In the genomic region with DNA sequence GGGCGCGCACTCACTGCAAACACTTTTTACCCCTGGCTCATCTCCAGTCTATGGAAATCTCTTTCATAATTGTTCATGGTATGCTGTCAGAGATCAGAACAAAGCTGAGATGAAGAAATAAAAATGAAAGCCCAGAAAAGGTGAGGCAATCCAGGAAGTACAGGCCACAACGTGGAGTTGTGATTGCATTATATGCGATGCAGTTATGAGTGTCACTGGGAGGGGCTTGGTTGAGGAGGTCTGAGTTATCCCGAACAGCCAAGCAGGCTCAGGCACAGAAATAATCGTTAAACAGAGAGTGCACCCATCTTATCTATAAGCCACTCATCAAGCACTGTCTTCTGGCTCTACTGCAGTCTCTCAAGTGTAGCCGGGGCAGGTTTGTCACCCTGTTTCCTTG, we compare ENCODE assay signal across 14 mouse cellular contexts. TPM values are rescaled to one million over a fixed set of nuclear protein-coding genes. Genes with fewer than 3 reads are reported as not detected.
DNase-seq lines count a peak whose midpoint lies in the region; ATAC-seq lines count a peak whose summit lies in the region.
"Had no signal": no experiment of that assay in that cellular context is flagged by ENCODE, and none has a peak within 500 bp of the region (broad histone marks: within the 10 kb centered on the region; RNA-seq: fewer than 3 reads in every experiment).

No protein-coding gene starts in this region.

- no peak overlapping the region for H3K4me3 ChIP-seq in limb, embryonic 12.5 days (replicated peaks)
- no peak overlapping the region for H3K4me3 ChIP-seq in limb, embryonic 10.5 days
- no peak overlapping the region for H3K4me3 ChIP-seq in liver, embryonic 16.5 days (ENCODE audit: low read depth, low read length)
- no peak overlapping the region for H3K4me3 ChIP-seq in stomach, embryonic 16.5 days (replicated peaks; ENCODE audit: low read length)

- H3K9me3 ChIP-seq in limb, embryonic 12.5 days, result no peaks in the 10 kb centered on the region
- H3K9me3 ChIP-seq in limb, embryonic 10.5 days (replicated peaks), result no peaks in the 10 kb centered on the region
- H3K9me3 ChIP-seq in liver, embryonic 16.5 days (replicated peaks; ENCODE audit: control insufficient read depth, low read length), result no peaks in the 10 kb centered on the region
- no peaks in the 10 kb centered on the region for H3K9me3 ChIP-seq in stomach, embryonic 16.5 days (replicated peaks; ENCODE audit: control insufficient read depth, low read length)

- no peak overlapping the region for H3K4me2 ChIP-seq in limb, embryonic 12.5 days
- H3K4me2 ChIP-seq in liver, embryonic 16.5 days (ENCODE audit: low read depth, low read length), result peak overlapping the region; percentile 28
- no peak overlapping the region for H3K4me2 ChIP-seq in stomach, embryonic 16.5 days (ENCODE audit: low read depth, low read length)

- H3K4me1 ChIP-seq in limb, embryonic 12.5 days (replicated peaks), result peaks cover 27% of the 10 kb centered on the region
- H3K4me1 ChIP-seq in limb, embryonic 10.5 days, result peaks cover 33% of the 10 kb centered on the region
- H3K4me1 ChIP-seq in liver, embryonic 16.5 days (ENCODE audit: control insufficient read depth, low read depth, low read length), result peaks cover 25% of the 10 kb centered on the region
- H3K4me1 ChIP-seq in stomach, embryonic 16.5 days (ENCODE audit: control insufficient read depth, insufficient read depth, low read length), result peaks cover 8% of the 10 kb centered on the region; the same call in 1 of the 2 replicates

- 41% methylated on average over 7 of the region's 7 CpGs for WGBS in limb, embryonic 12.5 days
- 50% methylated on average over 7 of the region's 7 CpGs for WGBS in limb, embryonic 10.5 days
- WGBS in liver, embryonic 16.5 days (ENCODE audit: insufficient replicate concordance), result 27% methylated on average over 7 of the region's 7 CpGs
- 36% methylated on average over 7 of the region's 7 CpGs for WGBS in stomach, embryonic 16.5 days

- H3K27ac ChIP-seq in limb, embryonic 12.5 days, result peak overlapping the region; percentile 42; the same call in 1 of the 2 replicates
- no peak overlapping the region for H3K27ac ChIP-seq in limb, embryonic 10.5 days
- no peak overlapping the region; the same call in 1 of the 2 replicates for H3K27ac ChIP-seq in liver, embryonic 16.5 days (ENCODE audit: low read length)
- 0 out of 2 replicates have a peak overlapping the region, but pooled peaks have one; percentile 18 for H3K27ac ChIP-seq in stomach, embryonic 16.5 days (ENCODE audit: low read length)
- H3K27ac ChIP-seq: hindbrain, postnatal 0 days; macrophage had no signal

- no peaks in the 10 kb centered on the region for H3K36me3 ChIP-seq in limb, embryonic 12.5 days
- no peaks in the 10 kb centered on the region for H3K36me3 ChIP-seq in limb, embryonic 10.5 days
- no peaks in the 10 kb centered on the region for H3K36me3 ChIP-seq in liver, embryonic 16.5 days (ENCODE audit: control insufficient read depth, insufficient read depth)
- no peaks in the 10 kb centered on the region for H3K36me3 ChIP-seq in stomach, embryonic 16.5 days (ENCODE audit: control insufficient read depth, insufficient read depth, low read length)

- ATAC-seq in limb, embryonic 12.5 days (ENCODE audit: insufficient number of reproducible peaks, insufficient read depth, low FRiP score, low TSS enrichment, low read depth), result no peak
- ATAC-seq in granulocyte monocyte progenitor cell, adult 5-6 weeks (replicated peaks; ENCODE audit: poor library complexity, severe bottlenecking), result peak; percentile 72
- ATAC-seq in liver, embryonic 16.5 days (ENCODE audit: low read depth), result no peak
- no peak for ATAC-seq in stomach, embryonic 16.5 days (ENCODE audit: insufficient read depth, low FRiP score)
- ATAC-seq: CD4-positive, CD25-positive, alpha-beta regulatory T cell, adult 4 months; hindbrain, postnatal 0 days had no signal

- H3K9ac ChIP-seq in limb, embryonic 12.5 days (replicated peaks), result no peak overlapping the region
- no peak overlapping the region for H3K9ac ChIP-seq in liver, embryonic 16.5 days (ENCODE audit: low read depth, low read length)
- H3K9ac ChIP-seq in stomach, embryonic 16.5 days (ENCODE audit: low read length), result no peak overlapping the region

- no peaks in the 10 kb centered on the region for H3K27me3 ChIP-seq in limb, embryonic 12.5 days
- no peaks in the 10 kb centered on the region for H3K27me3 ChIP-seq in limb, embryonic 10.5 days (ENCODE audit: low read depth, poor library complexity, severe bottlenecking)
- H3K27me3 ChIP-seq in liver, embryonic 16.5 days (ENCODE audit: control insufficient read depth, insufficient read depth, low read depth, low read length), result no peaks in the 10 kb centered on the region
- H3K27me3 ChIP-seq in stomach, embryonic 16.5 days (ENCODE audit: control insufficient read depth, insufficient read depth, low read length), result no peaks in the 10 kb centered on the region

- no peak for DNase-seq in limb, embryonic 10.5 days (ENCODE audit: low spot score)
- DNase-seq in right cerebral cortex, postnatal 25 days, result no peak
- DNase-seq in adipocyte (ENCODE audit: low spot score), result no peak
- DNase-seq: adrenal gland, adult 2 months; cerebellum, adult 2 months; embryo, embryonic 11 days; spleen, adult 18-20 months had no signal

RNA-seq across cellular contexts. Expression of a gene that starts 3.0 kb away (rescaled TPM):
- polyA plus RNA-seq in limb, embryonic 12.5 days (2016; fragmentation: Nextera tagmentation; extraction: Ambion mirVana), result 67.6 and 71.5 TPM in 2 replicates
- polyA plus RNA-seq in limb, embryonic 10.5 days (2016; fragmentation: Nextera tagmentation; extraction: Ambion mirVana), result 64.4 and 67.5 TPM in 2 replicates
- total RNA-seq in granulocyte monocyte progenitor cell, adult 5-6 weeks (2014; fragmentation: Nextera tagmentation), result 57.6 and 66.7 TPM in 2 replicates
- 65.5 and 87.2 TPM in 2 replicates for total RNA-seq in granulocyte monocyte progenitor cell, adult 5-6 weeks (2017)
- polyA plus RNA-seq in liver, embryonic 16.5 days (2015; fragmentation: Nextera tagmentation; extraction: Ambion mirVana), result 13.7 and 18.5 TPM in 2 replicates
- 15.4 and 16.7 TPM in 2 replicates for polyA plus RNA-seq in stomach, embryonic 16.5 days (2015; fragmentation: Nextera tagmentation; extraction: Ambion mirVana)

RNA-seq across cellular contexts. Expression of a gene that starts 41.7 kb away (rescaled TPM):
- polyA plus RNA-seq in limb, embryonic 12.5 days (2016; fragmentation: Nextera tagmentation; extraction: Ambion mirVana), result 11.8 and 12.9 TPM in 2 replicates
- 11.8 and 12.3 TPM in 2 replicates for polyA plus RNA-seq in limb, embryonic 10.5 days (2016; fragmentation: Nextera tagmentation; extraction: Ambion mirVana)
- 25.6 and 28.9 TPM in 2 replicates for total RNA-seq in granulocyte monocyte progenitor cell, adult 5-6 weeks (2014; fragmentation: Nextera tagmentation)
- total RNA-seq in granulocyte monocyte progenitor cell, adult 5-6 weeks (2017), result 6.7 and 9.6 TPM in 2 replicates
- 9.9 and 10.4 TPM in 2 replicates for polyA plus RNA-seq in liver, embryonic 16.5 days (2015; fragmentation: Nextera tagmentation; extraction: Ambion mirVana)
- 15.2 and 15.9 TPM in 2 replicates for polyA plus RNA-seq in stomach, embryonic 16.5 days (2015; fragmentation: Nextera tagmentation; extraction: Ambion mirVana)

Comparison
In these comparisons a context has a peak if more than half of its experiments do, and no peak if none do; other contexts are left out.
1. H3K27ac ChIP-seq: peak in limb, embryonic 12.5 days (single experiment) and stomach, embryonic 16.5 days (single experiment); none in limb, embryonic 10.5 days (single experiment) and liver, embryonic 16.5 days (single experiment).